Mouse (Mus musculus): ENCODE data around the gene Tsr3.
A peak's percentile ranks its signal among the peaks of the same experiment; 100 is the strongest.
"Not testable (repeated sequence)": the region's sequence is repeated elsewhere in the genome, so short reads cannot be mapped to it uniquely, and the experiment has no call there.

Tsr3 gene

GRCm38 (mm10) chr17:25239695-25240636, at the start of gene Tsr3, which contains the start of gene Gnptg:
Gene Tsr3 (plus strand): TSS chr17:25240170.
Gene Gnptg (minus strand): TSS chr17:25240124.
- DNase-seq (ENCODE audit: low spot score in 2 of 2), result peak; percentile 92 to 93

GRCm38 (mm10) chr17:25202401-25202800, 37.6 kb upstream of the Tsr3 start:
- DNase-seq (ENCODE audit: low spot score in 2 of 2), result no peak

GRCm38 (mm10) chr17:25210006-25210405, 30.0 kb upstream of the Tsr3 start:
- no peak for DNase-seq (ENCODE audit: low spot score in 2 of 2)

GRCm38 (mm10) chr17:25210680-25211466, 29.1 kb upstream of the Tsr3 start:
- DNase-seq (ENCODE audit: low spot score in 2 of 2), result no peak

- no peak for DNase-seq (ENCODE audit: low spot score in 2 of 2)
These were observed 28.3 kb upstream of the Tsr3 start for GRCm38 (mm10) chr17:25211705-25212104.

- DNase-seq (ENCODE audit: low spot score in 2 of 2), result no peak
These were observed 24.5 kb upstream of the Tsr3 start for GRCm38 (mm10) chr17:25215431-25215830.

- DNase-seq (ENCODE audit: low spot score in 2 of 2), result no peak
These were observed 21.0 kb upstream of the Tsr3 start for GRCm38 (mm10) chr17:25218967-25219366.

DNA sequence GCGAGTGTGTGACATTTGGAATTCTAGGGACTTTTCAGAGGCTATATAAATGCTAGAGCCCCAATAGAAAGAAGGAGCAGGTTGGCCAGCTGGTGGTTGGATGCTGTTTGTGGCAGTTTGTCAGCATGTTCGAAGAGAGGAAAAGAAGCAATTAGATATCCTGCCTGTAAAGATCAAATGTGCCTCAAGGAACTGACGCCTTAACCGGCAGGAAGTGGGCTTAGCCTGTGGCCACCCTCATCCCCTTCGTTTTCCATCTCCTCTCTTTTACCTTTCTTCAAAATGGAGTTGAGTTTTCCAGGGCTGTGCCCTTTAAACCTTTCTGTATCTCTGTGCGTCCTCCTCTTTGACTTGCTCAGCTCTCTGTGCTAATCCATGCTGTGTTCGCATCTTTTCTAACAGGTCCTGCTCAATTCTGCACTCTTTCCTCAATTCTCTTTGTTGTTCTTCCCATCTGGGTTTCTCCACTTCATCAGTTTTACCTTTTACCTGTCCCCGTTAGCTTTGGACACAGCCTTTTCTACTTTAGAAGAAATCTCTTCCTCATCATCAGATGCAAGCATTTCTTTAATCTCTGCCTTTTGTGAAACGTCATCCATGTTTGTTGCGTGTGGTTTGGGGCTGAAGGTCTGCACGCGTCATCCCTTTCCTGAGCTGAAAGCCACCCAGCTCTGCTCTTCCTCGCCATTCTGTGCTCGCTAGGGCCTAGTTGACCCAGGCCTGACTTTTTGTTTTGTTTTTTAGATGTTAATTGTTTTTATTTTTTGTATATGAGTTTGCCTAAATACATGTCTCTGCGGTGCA, 20.3 kb upstream of the Tsr3 start:
- no peak for DNase-seq (ENCODE audit: low spot score in 2 of 2)

DNA sequence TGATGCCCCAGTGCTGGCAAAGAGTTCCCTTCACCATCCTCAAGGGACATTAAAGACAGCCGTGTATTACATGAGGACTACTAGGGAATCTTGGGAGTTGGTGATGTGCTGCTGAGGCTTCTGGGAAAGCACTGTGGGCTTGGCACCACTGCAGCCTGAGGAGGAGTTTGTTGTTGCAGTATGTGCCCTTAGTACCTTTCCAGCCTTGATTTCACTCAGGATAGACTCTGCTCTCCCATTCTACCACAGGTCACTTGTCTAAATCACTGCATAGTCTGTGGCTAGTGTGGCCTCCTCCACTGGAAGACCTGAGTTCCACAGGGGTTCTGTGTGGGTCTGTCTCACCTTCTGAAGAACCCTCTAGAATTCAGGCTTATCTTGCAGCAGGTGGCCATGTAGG, 19.2 kb upstream of the Tsr3 start:
- DNase-seq (ENCODE audit: low spot score in 2 of 2), result no peak

- DNase-seq (ENCODE audit: low spot score in 2 of 2), result peak; percentile 71 to 79
These were observed 18.0 kb upstream of the Tsr3 start for GRCm38 (mm10) chr17:25221821-25222503.

- DNase-seq (ENCODE audit: low spot score in 2 of 2), result peak; percentile 50 to 65
These were observed 17.4 kb upstream of the Tsr3 start for GRCm38 (mm10) chr17:25222504-25222940.

GRCm38 (mm10) chr17:25222951-25223601, 16.9 kb upstream of the Tsr3 start:
- DNase-seq (ENCODE audit: low spot score in 2 of 2), result no peak

- DNase-seq (ENCODE audit: low spot score in 2 of 2), result no peak
These were observed 15.3 kb upstream of the Tsr3 start for GRCm38 (mm10) chr17:25224586-25225222.

GRCm38 (mm10) chr17:25225659-25226058, 14.3 kb upstream of the Tsr3 start:
- DNase-seq (ENCODE audit: low spot score in 2 of 2), result no peak

DNA sequence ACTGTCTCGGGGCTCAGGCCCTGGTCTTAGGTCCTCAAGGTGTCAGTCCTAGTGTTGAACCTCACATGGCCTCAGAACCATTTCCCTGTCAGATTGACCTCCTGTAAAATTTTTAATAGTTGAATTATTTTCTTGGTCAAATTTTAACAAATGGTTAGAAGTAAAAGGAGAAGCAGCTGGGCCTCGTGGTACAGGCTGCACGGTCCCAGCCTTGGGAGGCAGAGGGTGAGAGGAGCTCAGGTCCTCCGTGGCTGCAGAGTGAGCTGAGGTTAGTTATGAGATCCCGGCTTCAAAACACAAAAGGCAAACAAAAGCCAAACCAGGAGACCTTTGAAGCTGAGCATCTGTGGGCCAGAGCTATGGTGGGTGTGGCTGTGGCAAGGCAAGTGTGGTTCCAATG, 12.0 kb upstream of the Tsr3 start:
- no peak for DNase-seq (ENCODE audit: low spot score in 2 of 2)

DNA sequence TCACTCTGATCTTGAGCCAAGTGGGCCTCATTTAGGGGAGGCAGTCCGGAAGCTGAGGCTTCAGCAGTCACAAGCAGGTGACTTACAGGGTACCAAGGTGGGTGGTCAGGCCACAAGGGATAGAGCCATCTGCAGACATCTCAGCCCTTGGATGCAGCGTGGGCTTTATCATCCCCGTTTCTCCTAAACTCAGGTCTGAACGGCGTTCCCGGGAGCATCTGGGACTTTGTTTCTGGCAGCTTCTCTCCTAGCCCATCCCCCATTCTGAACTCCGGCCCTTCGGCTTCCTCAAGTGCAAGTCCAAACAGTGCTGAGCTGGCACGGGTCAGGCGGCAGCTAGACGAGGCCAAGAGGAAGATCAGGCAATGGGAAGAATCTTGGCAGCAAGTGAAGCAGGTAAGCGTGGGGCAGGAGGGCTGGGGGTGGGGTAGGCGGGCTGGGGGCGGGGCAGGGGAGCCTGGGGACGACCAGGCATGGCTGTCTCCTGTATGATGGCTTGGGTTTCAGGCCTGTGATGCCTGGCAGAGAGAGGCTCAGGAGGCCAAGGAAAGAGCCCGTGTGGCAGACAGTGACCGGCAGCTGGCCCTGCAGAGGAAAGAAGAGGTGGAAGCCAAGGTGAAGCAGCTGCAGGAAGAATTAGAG, 9.8 kb upstream of the Tsr3 start:
- not testable (repeated sequence) for DNase-seq (ENCODE audit: low spot score in 2 of 2)

DNA sequence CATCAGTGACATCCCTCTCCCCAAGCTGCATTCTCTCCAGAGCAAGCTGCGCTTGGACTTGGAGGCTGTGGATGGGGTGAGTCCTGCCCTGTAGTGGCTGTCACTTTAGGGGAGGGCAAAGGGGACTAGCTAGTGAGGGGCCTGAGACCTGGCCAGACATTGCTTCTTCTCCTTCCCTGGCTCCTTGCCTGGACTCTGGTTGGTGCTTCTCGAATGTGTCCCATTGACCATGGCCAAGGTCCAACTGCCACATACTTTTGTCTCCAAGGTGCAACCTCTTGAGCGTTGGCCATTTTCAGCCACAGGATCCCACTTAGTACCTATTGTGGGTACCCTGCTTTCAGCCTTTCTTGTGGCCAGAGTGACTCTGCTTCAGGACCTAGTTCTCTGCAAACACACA, 9.3 kb upstream of the Tsr3 start:
- DNase-seq (ENCODE audit: low spot score in 2 of 2), result no peak

DNA sequence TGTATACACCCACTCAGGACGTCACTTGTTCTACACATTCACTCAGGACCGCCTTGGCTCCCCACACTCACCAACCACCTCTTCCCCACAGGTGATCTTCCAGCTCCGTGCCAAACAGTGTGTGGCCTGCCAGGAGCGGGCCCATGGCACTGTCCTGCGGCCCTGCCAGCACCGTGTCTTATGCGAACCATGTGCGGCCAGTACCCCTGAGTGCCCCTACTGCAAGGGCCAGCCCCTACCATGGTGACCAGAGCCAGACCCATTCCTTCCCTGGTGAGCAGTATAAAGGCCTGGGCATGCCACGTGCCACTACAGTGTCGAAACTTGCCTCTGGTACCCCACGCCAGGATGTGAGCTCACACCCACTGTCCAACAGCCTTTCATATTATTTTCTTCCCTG, 8.3 kb upstream of the Tsr3 start:
- DNase-seq (ENCODE audit: low spot score in 2 of 2), result not testable (repeated sequence)

- no peak for DNase-seq (ENCODE audit: low spot score in 2 of 2)
These were observed 4.3 kb upstream of the Tsr3 start for GRCm38 (mm10) chr17:25235635-25236034.

Measured in right cerebral cortex, postnatal 10 days (tissue).